Mouse (Mus musculus): ENCODE results near the gene Gm45062. TPM values are rescaled to one million over a fixed set of nuclear protein-coding genes. Genes with fewer than 3 reads are reported as not detected.

The Gm45062 gene
- polyA plus RNA-seq, 1 experiment from 2014 or later, result 14.6 TPM

- H3K4me1 ChIP-seq, result no peaks in the 10 kb centered on the region
- H3K4me2 ChIP-seq (replicated peaks), result no peak overlapping the region
- no peaks in the 10 kb centered on the region for H3K36me3 ChIP-seq
- no peak overlapping the region for H3K4me3 ChIP-seq
- H3K9ac ChIP-seq, result no peak overlapping the region
- no peaks in the 10 kb centered on the region for H3K9me3 ChIP-seq (replicated peaks)
- no peaks in the 10 kb centered on the region for H3K27me3 ChIP-seq
- no peak overlapping the region for H3K27ac ChIP-seq
- 96% methylated on average over 2 of the region's 2 CpGs for WGBS
- no peak for ATAC-seq (ENCODE audit: low FRiP score)
Observed at GRCm38 (mm10) chr6:8551155-8551554, 291.9 kb downstream of the Gm45062 start.

GRCm38 (mm10) chr6:8556849-8557571 lies 297.8 kb downstream of the Gm45062 start:
- no peaks in the 10 kb centered on the region for H3K27me3 ChIP-seq
- H3K27ac ChIP-seq, result no peak overlapping the region
- no peaks in the 10 kb centered on the region for H3K36me3 ChIP-seq
- H3K9me3 ChIP-seq (replicated peaks), result no peaks in the 10 kb centered on the region
- WGBS, result 91% methylated on average over 5 of the region's 5 CpGs
- H3K9ac ChIP-seq, result no peak overlapping the region
- no peak overlapping the region for H3K4me2 ChIP-seq (replicated peaks)
- no peak overlapping the region for H3K4me3 ChIP-seq
- no peaks in the 10 kb centered on the region for H3K4me1 ChIP-seq
- no peak for ATAC-seq (ENCODE audit: low FRiP score)

- H3K4me2 ChIP-seq (replicated peaks), result no peak overlapping the region
- 96% methylated on average over 2 of the region's 2 CpGs for WGBS
- ATAC-seq (ENCODE audit: low FRiP score), result no peak
- no peak overlapping the region for H3K27ac ChIP-seq
- no peaks in the 10 kb centered on the region for H3K27me3 ChIP-seq
- no peak overlapping the region for H3K9ac ChIP-seq
- no peak overlapping the region for H3K4me3 ChIP-seq
- no peaks in the 10 kb centered on the region for H3K36me3 ChIP-seq
- H3K9me3 ChIP-seq (replicated peaks), result no peaks in the 10 kb centered on the region
- no peaks in the 10 kb centered on the region for H3K4me1 ChIP-seq
Observed at GRCm38 (mm10) chr6:8560682-8561081, 301.4 kb downstream of the Gm45062 start.

GRCm38 (mm10) chr6:8582377-8582776 lies 323.1 kb downstream of the Gm45062 start:
- Histone ChIP-seq H3K9ac (no peak overlapping the region), H3K4me1 (no peaks in the 10 kb centered on the region), H3K4me3 (no peak overlapping the region), H3K4me2 (replicated peaks) (no peak overlapping the region), H3K9me3 (replicated peaks) (no peaks in the 10 kb centered on the region), H3K36me3 (no peaks in the 10 kb centered on the region; the same call in 1 of the 2 replicates), H3K27ac (no peak overlapping the region), H3K27me3 (no peaks in the 10 kb centered on the region)
- no peak for ATAC-seq (ENCODE audit: low FRiP score)
- 91% methylated on average over 9 of the region's 9 CpGs for WGBS

GRCm38 (mm10) chr6:8583892-8584291 lies 324.6 kb downstream of the Gm45062 start:
- H3K4me2 ChIP-seq (replicated peaks), result no peak overlapping the region
- no peak for ATAC-seq (ENCODE audit: low FRiP score)
- no peaks in the 10 kb centered on the region; the same call in 1 of the 2 replicates for H3K36me3 ChIP-seq
- no peak overlapping the region for H3K4me3 ChIP-seq
- H3K4me1 ChIP-seq, result no peaks in the 10 kb centered on the region
- H3K27ac ChIP-seq, result no peak overlapping the region
- WGBS, result 90% methylated on average over 3 of the region's 3 CpGs
- no peaks in the 10 kb centered on the region for H3K27me3 ChIP-seq
- H3K9ac ChIP-seq, result no peak overlapping the region
- no peaks in the 10 kb centered on the region for H3K9me3 ChIP-seq (replicated peaks)

GRCm38 (mm10) chr6:8591665-8592064 lies 332.4 kb downstream of the Gm45062 start:
- Histone ChIP-seq H3K36me3 (no peaks in the 10 kb centered on the region), H3K4me3 (no peak overlapping the region), H3K9me3 (replicated peaks) (no peaks in the 10 kb centered on the region), H3K27me3 (no peaks in the 10 kb centered on the region), H3K9ac (no peak overlapping the region), H3K4me1 (no peaks in the 10 kb centered on the region), H3K27ac (no peak overlapping the region), H3K4me2 (replicated peaks) (no peak overlapping the region)
- WGBS, result 87% methylated on average over 9 of the region's 9 CpGs
- no peak for ATAC-seq (ENCODE audit: low FRiP score)

GRCm38 (mm10) chr6:8617369-8617768 lies 358.1 kb downstream of the Gm45062 start:
- H3K36me3 ChIP-seq, result no peaks in the 10 kb centered on the region

GRCm38 (mm10) chr6:8619582-8620350 lies 360.5 kb downstream of the Gm45062 start:
- Histone ChIP-seq H3K4me3 (no peak overlapping the region), H3K36me3 (no peaks in the 10 kb centered on the region), H3K4me1 (no peaks in the 10 kb centered on the region), H3K27ac (no peak overlapping the region), H3K4me2 (replicated peaks) (no peak overlapping the region), H3K27me3 (no peaks in the 10 kb centered on the region), H3K9me3 (replicated peaks) (no peaks in the 10 kb centered on the region), H3K9ac (no peak overlapping the region)
- ATAC-seq (ENCODE audit: low FRiP score), result no peak
- WGBS, result 82% methylated on average over 4 of the region's 4 CpGs

More at GRCm38 (mm10) chr6:8617369-8617768, 358.1 kb downstream of the Gm45062 start:
- H3K4me3 ChIP-seq, result no peak overlapping the region
- H3K4me2 ChIP-seq (replicated peaks), result no peak overlapping the region
- H3K4me1 ChIP-seq, result no peaks in the 10 kb centered on the region
- ATAC-seq (ENCODE audit: low FRiP score), result no peak
- no peak overlapping the region for H3K9ac ChIP-seq
- H3K9me3 ChIP-seq (replicated peaks), result no peaks in the 10 kb centered on the region
- no peaks in the 10 kb centered on the region for H3K27me3 ChIP-seq
- WGBS, result 77% methylated on average over 2 of the region's 2 CpGs
- no peak overlapping the region for H3K27ac ChIP-seq

GRCm38 (mm10) chr6:8623045-8623444 lies 363.8 kb downstream of the Gm45062 start:
- WGBS, result 82% methylated on average over 3 of the region's 3 CpGs
- H3K4me3 ChIP-seq, result no peak overlapping the region
- H3K27ac ChIP-seq, result no peak overlapping the region
- H3K4me1 ChIP-seq, result no peaks in the 10 kb centered on the region
- no peak overlapping the region for H3K9ac ChIP-seq
- H3K4me2 ChIP-seq (replicated peaks), result no peak overlapping the region
- H3K27me3 ChIP-seq, result no peaks in the 10 kb centered on the region
- H3K36me3 ChIP-seq, result no peaks in the 10 kb centered on the region
- ATAC-seq (ENCODE audit: low FRiP score), result no peak
- no peaks in the 10 kb centered on the region for H3K9me3 ChIP-seq (replicated peaks)

GRCm38 (mm10) chr6:8628226-8628625 lies 369.0 kb downstream of the Gm45062 start:
- Histone ChIP-seq H3K27me3 (no peaks in the 10 kb centered on the region), H3K27ac (no peak overlapping the region), H3K36me3 (no peaks in the 10 kb centered on the region), H3K4me3 (no peak overlapping the region), H3K9ac (no peak overlapping the region), H3K4me1 (no peaks in the 10 kb centered on the region), H3K9me3 (replicated peaks) (no peaks in the 10 kb centered on the region), H3K4me2 (replicated peaks) (no peak overlapping the region)
- no peak for ATAC-seq (ENCODE audit: low FRiP score)
- 93% methylated on average over 8 of the region's 8 CpGs for WGBS

GRCm38 (mm10) chr6:8628715-8629267 lies 369.5 kb downstream of the Gm45062 start:
- Histone ChIP-seq H3K27me3 (no peaks in the 10 kb centered on the region), H3K4me3 (no peak overlapping the region), H3K9me3 (replicated peaks) (no peaks in the 10 kb centered on the region), H3K9ac (no peak overlapping the region), H3K27ac (no peak overlapping the region), H3K4me2 (replicated peaks) (no peak overlapping the region), H3K36me3 (no peaks in the 10 kb centered on the region), H3K4me1 (no peaks in the 10 kb centered on the region)
- WGBS, result 77% methylated on average over 7 of the region's 7 CpGs
- ATAC-seq (ENCODE audit: low FRiP score), result no peak

- Histone ChIP-seq H3K27ac (no peak overlapping the region), H3K4me2 (replicated peaks) (no peak overlapping the region), H3K9me3 (replicated peaks) (no peaks in the 10 kb centered on the region), H3K27me3 (no peaks in the 10 kb centered on the region), H3K4me1 (no peaks in the 10 kb centered on the region), H3K36me3 (no peaks in the 10 kb centered on the region), H3K9ac (no peak overlapping the region), H3K4me3 (no peak overlapping the region)
- no peak for ATAC-seq (ENCODE audit: low FRiP score)
- WGBS, result 86% methylated on average over 7 of the region's 7 CpGs
Observed at GRCm38 (mm10) chr6:8630531-8630930, 371.3 kb downstream of the Gm45062 start.

All from hindbrain, embryonic 12.5 days (tissue).